Mouse (Mus musculus): Measurements from ENCODE around the gene Ttc33.
A peak's percentile ranks its signal among the peaks of the same experiment; 100 is the strongest.

DNA sequence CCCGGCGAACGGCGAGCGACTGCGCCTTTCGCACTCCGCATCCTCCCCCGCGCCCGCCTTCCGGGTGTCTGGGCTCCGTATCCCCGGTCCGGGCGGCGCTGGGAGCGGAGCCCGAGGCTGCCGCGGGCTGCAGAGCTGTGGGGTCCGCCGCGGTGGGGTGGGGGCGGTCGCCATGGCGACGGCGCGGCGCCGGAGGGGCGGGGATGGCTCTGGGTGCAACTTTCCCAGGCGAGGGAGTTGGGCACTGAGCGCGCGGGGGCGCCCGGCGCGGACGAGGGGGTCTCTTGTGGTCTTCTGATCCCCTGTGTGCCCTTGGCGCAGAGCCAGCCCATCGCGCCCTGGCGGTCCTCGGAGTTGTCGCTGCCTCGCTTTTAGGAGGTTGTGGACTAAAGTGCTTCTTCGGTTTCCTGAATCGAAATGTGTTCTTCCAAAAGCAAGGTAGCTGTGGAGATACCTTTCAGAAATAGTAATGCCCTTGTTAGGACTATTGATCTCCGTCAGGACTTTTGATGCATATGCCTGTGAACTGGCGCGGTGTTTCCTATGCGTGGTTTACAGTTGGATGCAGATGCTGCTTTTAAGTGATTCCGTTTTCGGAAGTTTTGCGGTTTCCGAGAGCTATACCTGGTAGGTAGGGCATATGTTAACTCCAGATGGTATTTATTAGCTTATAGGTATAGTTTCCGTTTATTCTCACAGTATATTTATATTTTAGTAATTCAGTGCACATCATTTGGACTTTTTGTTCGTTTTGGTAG, 41.1 kb upstream of the Ttc33 start:
- TF ChIP-seq CTCF (IDR thresholded peaks at IDR 0.05; ENCODE audit: low read depth) (peak; percentile 55), EP300 (IDR thresholded peaks at IDR 0.05; ENCODE audit: low read depth) (no peak)

Data from liver, embryonic 14.5 days (tissue).